Mouse (Mus musculus) spleen, adult 12 weeks (tissue): ENCODE measurements around the gene Zfand4.

Source experiments
- DNase-seq: peaks from one replicate; pipeline ENCODE4 v3.0.0; 2022; ENCODE audit warnings: low spot score

The Zfand4 gene

DNA sequence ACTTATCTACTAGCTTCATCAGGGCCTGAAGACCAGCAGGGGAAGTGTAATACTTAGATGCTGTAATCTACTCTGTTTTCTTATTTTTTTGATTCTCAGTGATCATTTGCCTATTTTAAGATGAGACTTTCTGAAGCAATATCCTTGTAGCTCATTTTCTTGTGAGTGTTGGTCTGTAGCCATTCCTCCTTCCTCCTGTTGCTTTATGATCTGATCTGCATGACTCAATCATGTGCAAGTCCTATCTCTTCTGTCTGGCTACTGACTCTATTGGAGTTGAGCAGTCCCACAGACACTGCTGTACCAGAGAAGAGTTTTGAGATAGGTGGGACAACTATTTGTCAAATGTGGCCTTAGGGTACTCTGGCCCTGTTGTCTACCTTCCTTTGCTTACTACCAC, 110.6 kb downstream of the Zfand4 start:
- no peak for DNase-seq

DNA sequence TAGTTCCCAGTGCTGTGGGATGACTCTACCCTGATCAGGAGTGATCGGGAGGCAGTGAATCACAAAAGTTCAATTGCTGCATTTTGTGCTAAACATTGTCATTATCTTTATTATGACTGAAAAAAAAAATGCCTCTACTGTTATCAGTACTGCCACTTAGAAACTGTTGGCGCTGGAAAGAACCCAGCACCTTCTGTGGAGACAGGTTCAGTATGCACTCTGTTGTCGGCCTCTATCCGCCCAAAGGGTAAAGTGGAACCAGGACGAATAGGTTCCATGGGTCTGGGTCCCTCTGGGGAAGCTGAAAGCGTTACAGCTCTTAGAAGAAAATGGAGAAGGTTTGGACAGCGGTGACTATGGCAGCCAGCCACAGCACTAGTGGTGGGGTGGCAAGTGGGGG, 114.9 kb downstream of the Zfand4 start:
- DNase-seq, result no peak
